Mouse (Mus musculus) spleen, postnatal 10 days (tissue): ENCODE results near the gene Gm6169.
"Not testable (repeated sequence)": the region's sequence is repeated elsewhere in the genome, so short reads cannot be mapped to it uniquely, and the experiment has no call there.

Experiments used
- DNase-seq, 2 experiments: peaks; one replicate each; pipeline ENCODE4 v3.0.0; 2021 to 2022; ENCODE audit warnings: low spot score in 2 of 2

Gene Gm6169

DNA sequence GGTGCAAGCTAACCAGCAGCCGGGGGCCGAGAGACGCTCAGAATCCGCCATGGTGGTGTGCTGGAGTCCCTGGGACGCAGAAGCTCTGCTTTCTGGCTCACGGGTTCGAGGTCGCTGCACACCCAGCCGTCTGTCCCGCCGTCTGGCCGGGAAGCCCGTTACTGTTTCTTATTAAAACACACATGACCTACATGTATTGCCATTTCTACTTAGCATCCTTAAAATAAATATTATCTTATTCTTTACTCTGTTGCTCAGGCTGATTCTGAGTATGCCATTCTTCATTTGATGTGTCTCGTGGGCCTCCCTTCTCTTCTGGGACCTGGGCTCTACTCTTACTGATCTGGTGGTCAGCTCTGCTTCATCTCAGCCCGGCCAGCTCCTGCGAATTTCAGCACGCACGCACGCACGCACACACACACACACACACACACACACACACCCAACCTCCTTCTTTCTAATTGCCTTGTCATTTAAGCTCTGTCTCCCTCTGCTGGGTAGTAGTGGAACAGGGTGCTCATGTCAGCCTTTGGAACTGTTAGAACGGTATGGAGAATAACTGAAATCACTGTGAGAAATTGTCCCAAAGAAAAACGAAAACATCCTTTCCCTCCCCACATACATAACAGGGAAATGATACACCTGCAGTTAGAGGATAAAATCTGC is at the start of gene Gm6169:
Gene Gm6169, minus strand, starts transcription at position 51 of the 666 bp plus-strand sequence.
- DNase-seq: peak in 1 of 2 experiments; percentile 41

- peak; percentile 14 to 71 for DNase-seq
These were observed 46.8 kb upstream of the Gm6169 start for GRCm38 (mm10) chr13:97145834-97146233.

DNA sequence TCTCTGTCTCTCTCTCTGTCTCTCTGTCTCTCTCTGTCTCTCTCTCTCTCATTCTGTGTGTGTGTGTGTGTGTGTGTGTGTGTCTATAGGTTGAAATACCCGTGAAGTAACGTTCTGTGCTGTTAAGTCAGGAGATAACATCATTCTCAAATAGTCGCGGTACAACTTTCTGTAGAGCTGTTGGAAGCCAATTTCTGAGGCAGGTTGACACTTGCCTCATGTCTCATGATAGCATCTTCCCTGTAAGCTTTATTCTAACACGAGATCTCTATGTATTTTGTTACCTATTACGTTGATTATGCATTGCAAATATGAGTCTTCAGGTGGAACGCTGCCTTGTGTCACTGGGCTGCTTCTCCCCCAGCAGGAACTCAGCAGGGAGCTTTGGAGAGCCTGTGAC is 43.3 kb upstream of the Gm6169 start:
- no peak for DNase-seq

- DNase-seq: not testable (repeated sequence)
These were observed 39.4 kb upstream of the Gm6169 start for GRCm38 (mm10) chr13:97138404-97138931.

DNA sequence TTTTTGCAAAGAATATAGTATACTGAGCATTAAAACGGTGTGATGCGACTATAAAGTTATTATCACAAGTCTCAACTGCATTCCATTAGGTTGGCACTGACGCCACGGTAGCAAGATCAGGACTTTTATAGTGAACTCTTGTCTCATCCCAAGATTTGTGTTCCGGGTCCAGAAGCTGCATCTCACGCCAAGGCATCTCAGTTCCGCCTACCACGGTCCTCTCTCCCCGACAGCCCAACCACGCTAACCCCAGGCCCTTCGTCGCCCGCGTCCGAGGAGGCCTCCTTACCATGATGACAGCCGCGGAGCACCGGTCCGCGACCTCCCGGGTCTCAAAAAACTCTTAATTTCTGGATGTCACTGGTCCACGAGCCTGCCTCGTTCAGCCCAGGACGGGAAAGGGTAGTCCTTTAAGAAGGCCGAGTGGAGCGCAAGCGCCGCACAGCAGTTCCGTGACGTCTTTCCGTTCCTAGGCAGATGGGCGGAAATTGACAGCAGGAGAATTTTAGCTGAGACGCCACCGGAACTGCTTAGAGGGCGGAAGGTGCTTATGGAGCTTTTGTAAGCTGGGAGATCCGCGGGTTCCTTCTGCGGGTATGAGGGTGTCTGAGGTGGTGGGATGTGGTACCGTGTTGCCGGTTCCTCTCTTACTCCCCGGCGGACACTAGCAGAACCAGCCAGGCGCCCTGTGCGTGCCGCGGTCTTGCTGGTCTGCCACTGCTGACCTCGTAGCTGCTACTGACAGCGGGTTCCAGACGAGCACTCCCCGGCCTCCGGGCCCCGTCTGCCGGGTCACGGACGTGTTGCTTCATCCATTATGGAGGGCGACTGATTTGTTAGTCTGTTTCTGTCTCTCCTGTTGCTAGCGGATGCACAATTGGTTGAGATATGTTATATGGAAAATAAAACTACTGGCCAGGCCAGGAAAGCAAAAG is 38.7 kb upstream of the Gm6169 start, which contains the start of the genes Gfm2 and Nsa2:
Gene Gfm2, plus strand, starts transcription at position 472 of the 935 bp plus-strand sequence.
Gene Nsa2, minus strand, starts transcription at position 472 of the 935 bp plus-strand sequence.
- DNase-seq: peak; percentile 84 to 89

- not testable (repeated sequence) for DNase-seq
These were observed 31.4 kb upstream of the Gm6169 start for GRCm38 (mm10) chr13:97130413-97130812.

GRCm38 (mm10) chr13:97129654-97130053 is 30.6 kb upstream of the Gm6169 start:
- DNase-seq: not testable (repeated sequence)

GRCm38 (mm10) chr13:97121341-97121740 is 22.3 kb upstream of the Gm6169 start:
- no peak for DNase-seq

GRCm38 (mm10) chr13:97109046-97109445 is 10.0 kb upstream of the Gm6169 start:
- no peak for DNase-seq

DNA sequence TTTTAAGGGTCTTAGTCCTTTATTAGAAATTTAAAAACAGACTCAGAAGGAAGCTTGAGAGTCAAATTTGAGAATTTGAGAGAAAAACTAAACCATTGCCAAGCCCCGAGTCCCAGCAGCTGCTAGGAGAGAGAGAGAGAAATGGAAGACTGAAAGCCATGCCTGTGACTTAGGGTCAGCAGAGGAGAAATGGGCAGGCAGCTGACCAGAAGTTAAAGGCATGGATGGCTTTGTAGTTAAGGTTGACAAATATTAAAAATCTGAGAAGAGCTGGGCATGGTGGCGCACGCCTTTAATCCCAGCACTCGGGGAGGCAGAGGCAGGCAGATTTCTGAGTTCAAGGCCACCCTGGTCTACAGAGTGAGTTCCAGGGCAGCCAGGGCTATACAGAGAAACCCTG is 8.7 kb upstream of the Gm6169 start:
- DNase-seq: not testable (repeated sequence)

GRCm38 (mm10) chr13:97104996-97105395 is 6.0 kb upstream of the Gm6169 start:
- DNase-seq: no peak

DNA sequence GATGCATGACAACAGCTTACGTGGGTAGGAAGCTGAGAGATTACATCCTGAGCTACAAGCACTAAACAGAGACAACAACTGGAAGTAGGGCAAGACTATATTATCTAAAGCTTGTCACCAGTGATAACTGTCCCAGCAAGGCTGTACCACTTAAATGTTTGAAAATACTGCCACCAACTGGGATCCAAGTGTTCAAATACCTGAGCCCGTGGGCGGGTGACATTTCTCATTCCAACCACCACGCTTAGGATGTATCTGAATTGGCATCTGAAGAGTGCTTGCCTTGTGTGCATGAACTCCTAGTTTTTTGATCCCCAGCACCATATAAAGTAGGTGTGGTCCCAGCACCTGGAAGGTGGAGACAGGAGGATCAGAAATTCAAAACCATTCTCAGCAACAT is 3.3 kb downstream of the Gm6169 start:
- DNase-seq: no peak

- DNase-seq: no peak
These were observed 10.9 kb downstream of the Gm6169 start for GRCm38 (mm10) chr13:97088183-97088582.

DNA sequence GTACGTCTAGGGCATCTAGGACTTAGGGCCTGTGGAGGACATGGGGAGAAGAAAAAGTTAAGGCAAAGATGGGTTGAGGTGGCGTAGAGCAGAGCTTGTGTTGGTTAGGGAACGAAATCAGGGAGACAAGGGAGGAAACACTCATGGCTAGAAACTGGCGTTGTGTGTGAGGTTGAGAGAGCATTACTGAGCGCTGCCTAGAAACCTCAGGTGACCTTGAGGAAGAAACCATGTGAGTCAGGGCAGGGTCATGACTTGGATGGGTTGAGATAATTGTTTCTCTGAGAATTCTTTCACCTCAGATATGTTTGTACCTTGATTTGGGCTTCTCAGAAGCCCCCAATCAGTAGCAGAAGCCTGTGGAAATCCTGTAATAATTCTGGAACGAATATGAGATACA is 11.6 kb downstream of the Gm6169 start:
- no peak for DNase-seq

- no peak for DNase-seq
These were observed 12.7 kb downstream of the Gm6169 start for GRCm38 (mm10) chr13:97086316-97086715.

DNA sequence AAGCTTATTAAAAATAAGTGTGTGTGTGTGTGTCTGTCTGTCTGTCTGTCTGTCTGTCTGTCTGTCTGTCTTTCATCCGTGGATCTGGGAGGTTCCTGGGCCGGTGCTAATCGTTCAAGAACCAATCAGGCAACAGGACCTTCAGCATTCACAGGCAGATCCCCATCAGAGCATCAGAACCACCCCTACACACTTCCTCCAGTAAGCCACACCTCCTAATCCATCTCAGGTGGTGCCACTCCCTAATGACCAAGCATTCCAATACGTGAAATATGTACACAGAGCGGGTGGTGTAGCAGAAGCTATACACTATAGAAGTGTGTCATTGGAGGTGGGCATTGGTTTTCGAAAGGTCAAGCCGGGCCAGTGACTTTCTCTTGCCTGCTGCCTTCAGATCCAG is 16.6 kb downstream of the Gm6169 start:
- DNase-seq: no peak

DNA sequence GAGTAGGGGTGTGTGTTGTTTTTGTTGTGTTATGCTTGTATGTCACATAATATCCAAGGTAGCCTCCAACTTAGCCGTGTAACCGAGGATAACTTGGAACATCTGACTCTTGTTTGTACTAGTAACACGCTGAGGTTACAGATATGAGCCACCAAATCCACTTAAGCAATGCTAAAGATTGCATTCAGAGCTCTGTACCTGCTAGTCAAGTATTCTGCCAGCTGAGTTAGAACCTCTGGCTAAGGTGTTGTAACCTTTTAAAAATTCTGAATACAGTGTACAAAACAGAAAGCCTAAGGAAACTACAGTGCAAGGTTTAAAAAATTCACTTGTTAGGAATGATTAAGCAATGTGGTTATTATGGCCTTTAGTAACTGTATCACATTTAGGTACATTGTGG is 18.4 kb downstream of the Gm6169 start:
- no peak for DNase-seq

- DNase-seq: no peak
These were observed 18.8 kb downstream of the Gm6169 start for GRCm38 (mm10) chr13:97080201-97080600.

GRCm38 (mm10) chr13:97077556-97077955 is 21.5 kb downstream of the Gm6169 start:
- no peak for DNase-seq

GRCm38 (mm10) chr13:97073497-97073896 is 25.5 kb downstream of the Gm6169 start:
- no peak for DNase-seq

DNA sequence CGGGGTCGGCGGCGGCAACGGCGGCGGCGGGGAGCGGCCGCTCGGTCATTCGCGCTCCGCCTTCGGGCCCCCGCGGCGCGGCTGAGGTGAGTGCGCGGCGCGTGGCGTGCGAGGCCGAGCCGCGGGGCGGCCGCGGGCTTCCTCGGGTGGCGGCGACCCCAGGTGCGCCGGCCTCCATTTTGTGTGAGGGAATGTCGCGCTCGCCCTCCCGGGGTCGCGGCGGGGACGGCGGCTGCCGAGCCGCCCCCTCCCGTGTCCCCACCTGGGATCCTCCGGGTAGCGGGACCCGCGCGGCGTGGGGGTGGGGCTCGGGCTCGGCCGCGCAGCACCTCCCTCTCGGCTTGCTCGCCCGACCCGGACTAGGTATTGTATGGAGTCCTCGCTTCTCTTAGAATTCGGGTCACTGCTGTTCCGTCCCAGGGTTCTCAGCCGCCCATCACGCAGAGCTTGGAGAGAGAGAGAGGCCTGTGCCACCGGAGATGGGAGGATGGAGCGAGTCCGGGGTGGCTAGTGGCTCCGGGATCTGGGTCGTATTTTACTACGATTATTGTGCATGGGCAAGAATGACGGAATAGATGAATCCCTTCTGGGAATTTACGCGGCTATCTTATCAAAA is 27.3 kb downstream of the Gm6169 start:
- no peak for DNase-seq
